Mouse (Mus musculus) hindbrain, embryonic 16.5 days (tissue): ENCODE results near the gene Kmt2b. TPM values are rescaled to one million over a fixed set of nuclear protein-coding genes. Genes with fewer than 3 reads are reported as not detected.

Experiments used
- ATAC-seq: fragments of 200-750 bp; cut with Nextera tagmentation; 2 replicates; pipeline ENCODE4 v1.8.0; 2017; ENCODE audit warnings: moderate TSS enrichment, moderate library complexity
- H3K27ac ChIP-seq: fragments of 300-500 bp; sonication (generic); 2 replicates; pipeline ENCODE4 v1.5.1; 2014; ENCODE audit warnings: low read depth, mild to moderate bottlenecking, control low read depth, low read length, moderate library complexity
- H3K27me3 ChIP-seq: fragments of 300-500 bp; sonication (generic); replicated peaks from 2 replicates; pipeline ENCODE4 v1.6.1; 2014; ENCODE audit warnings: low read length; ENCODE audit not compliant: control insufficient read depth, insufficient read depth
- H3K36me3 ChIP-seq: fragments of 300-500 bp; sonication (generic); 2 replicates; pipeline ENCODE4 v1.6.1; 2014; ENCODE audit warnings: mild to moderate bottlenecking, low read length, moderate library complexity, mixed read lengths; ENCODE audit not compliant: control insufficient read depth, insufficient read depth
- H3K4me1 ChIP-seq: fragments of 300-500 bp; sonication (generic); 2 replicates; pipeline ENCODE4 v1.6.1; 2014; ENCODE audit warnings: low read depth, low read length; ENCODE audit not compliant: control insufficient read depth, insufficient read depth
- H3K4me2 ChIP-seq: fragments of 300-500 bp; sonication (generic); 2 replicates; pipeline ENCODE4 v1.6.1; 2014; ENCODE audit warnings: mild to moderate bottlenecking, low read length, control low read depth, moderate library complexity
- H3K4me3 ChIP-seq: fragments of 300-500 bp; sonication (generic); 2 replicates; pipeline ENCODE4 v1.5.1; 2014; ENCODE audit warnings: mild to moderate bottlenecking, low read length, control low read depth, moderate library complexity
- H3K9ac ChIP-seq: fragments of 300-500 bp; sonication (generic); 2 replicates; pipeline ENCODE4 v1.6.1; 2014; ENCODE audit warnings: low read depth, mild to moderate bottlenecking, control low read depth, low read length, moderate library complexity
- H3K9me3 ChIP-seq: fragments of 300-500 bp; sonication (generic); 2 replicates; pipeline ENCODE4 v1.6.1; 2014; ENCODE audit warnings: mild to moderate bottlenecking, low read length, moderate library complexity; ENCODE audit not compliant: control insufficient read depth
- WGBS: fragments of 180-500 bp; shearing (Covaris S2); extraction: QIAGEN DNeasy Blood & Tissue Kit; methylation state at CpG from one replicate; pipeline ENCODE4 v1.1.7; 2014; 5-methylcytosine and 5-hydroxymethylcytosine counted together
- polyA plus RNA-seq: library from polyadenylated mRNA; unstranded; fragments of >200 nt; fragmentation: Nextera tagmentation; extraction: Ambion mirVana; gene quantifications from 2 replicates; pipeline ENCODE4 v1.2.1, GENCODE M21; 2015

The Kmt2b gene
- polyA plus RNA-seq, 1 experiment from 2014 or later, result 8.1 TPM

GRCm38 (mm10) chr7:30563117-30563905 lies 25.2 kb downstream of the Kmt2b start, which contains the start of the genes U2af1l4, Gm49396 and Psenen:
TSS of gene U2af1l4 (plus strand) at chr7:30563301.
TSS of gene Gm49396 (plus strand) at chr7:30563344.
TSS of gene Psenen (minus strand) at chr7:30563627.
- no peaks in the 10 kb centered on the region for H3K27me3 ChIP-seq
- ATAC-seq, result peak; percentile 84
- WGBS, result under 1% methylated on average over 45 of the region's 45 CpGs
- H3K9me3 ChIP-seq, result no peaks in the 10 kb centered on the region
- H3K4me3 ChIP-seq, result peak within 1 kb of the TSS; percentile 82
- peaks cover 13% of the 10 kb centered on the region for H3K36me3 ChIP-seq
- peak within 1 kb of the TSS; percentile 83 for H3K9ac ChIP-seq
- H3K27ac ChIP-seq, result peak within 1 kb of the TSS; percentile 93
- H3K4me2 ChIP-seq, result peak within 1 kb of the TSS; percentile 89
- peaks cover 22% of the 10 kb centered on the region for H3K4me1 ChIP-seq

GRCm38 (mm10) chr7:30562526-30563116 lies 25.9 kb downstream of the Kmt2b start:
- peaks cover 9% of the 10 kb centered on the region for H3K36me3 ChIP-seq
- H3K4me3 ChIP-seq, result peak overlapping the region; percentile 82
- WGBS, result 1% methylated on average over 27 of the region's 27 CpGs
- peak overlapping the region; percentile 69 for H3K9ac ChIP-seq
- H3K27me3 ChIP-seq, result no peaks in the 10 kb centered on the region
- H3K4me2 ChIP-seq, result peak overlapping the region; percentile 89
- peak overlapping the region; percentile 71 for H3K27ac ChIP-seq
- H3K4me1 ChIP-seq, result peaks cover 25% of the 10 kb centered on the region
- no peak for ATAC-seq
- H3K9me3 ChIP-seq, result no peaks in the 10 kb centered on the region

- peaks cover 19% of the 10 kb centered on the region for H3K36me3 ChIP-seq
- H3K4me3 ChIP-seq, result no peak overlapping the region
- ATAC-seq, result no peak
- H3K9me3 ChIP-seq, result no peaks in the 10 kb centered on the region
- H3K4me2 ChIP-seq, result no peak overlapping the region; the same call in 1 of the 2 replicates
- no peak overlapping the region for H3K9ac ChIP-seq
- H3K27me3 ChIP-seq, result no peaks in the 10 kb centered on the region
- peaks cover 25% of the 10 kb centered on the region for H3K4me1 ChIP-seq
- H3K27ac ChIP-seq, result no peak overlapping the region
- 48% methylated on average over 2 of the region's 2 CpGs for WGBS
These were observed 28.2 kb downstream of the Kmt2b start for GRCm38 (mm10) chr7:30560296-30560695.

GRCm38 (mm10) chr7:30559443-30559954 lies 29.0 kb downstream of the Kmt2b start, which contains the start of gene Lin37:
TSS of gene Lin37 (minus strand) at chr7:30559838.
- peak within 1 kb of the TSS; percentile 74 for H3K9ac ChIP-seq
- peak within 1 kb of the TSS; percentile 99 for H3K4me2 ChIP-seq
- WGBS, result under 1% methylated on average over 20 of the region's 20 CpGs
- ATAC-seq, result peak; percentile 90
- H3K36me3 ChIP-seq, result peaks cover 23% of the 10 kb centered on the region
- peak within 1 kb of the TSS; percentile 62 for H3K4me3 ChIP-seq
- no peaks in the 10 kb centered on the region for H3K9me3 ChIP-seq
- no peaks in the 10 kb centered on the region for H3K27me3 ChIP-seq
- peak within 1 kb of the TSS; percentile 64 for H3K27ac ChIP-seq
- peaks cover 25% of the 10 kb centered on the region for H3K4me1 ChIP-seq

- Histone ChIP-seq H3K27ac (peak overlapping the region; percentile 64), H3K36me3 (peaks cover 23% of the 10 kb centered on the region), H3K4me3 (peak overlapping the region; percentile 62), H3K9me3 (no peaks in the 10 kb centered on the region), H3K9ac (peak overlapping the region; percentile 74), H3K4me1 (peaks cover 20% of the 10 kb centered on the region), H3K27me3 (no peaks in the 10 kb centered on the region), H3K4me2 (peak overlapping the region; percentile 99)
- peak; percentile 0; the same call in 1 of the 2 replicates for ATAC-seq
- 16% methylated on average over 12 of the region's 12 CpGs for WGBS
These were observed 29.7 kb downstream of the Kmt2b start for GRCm38 (mm10) chr7:30558656-30559442.

DNA sequence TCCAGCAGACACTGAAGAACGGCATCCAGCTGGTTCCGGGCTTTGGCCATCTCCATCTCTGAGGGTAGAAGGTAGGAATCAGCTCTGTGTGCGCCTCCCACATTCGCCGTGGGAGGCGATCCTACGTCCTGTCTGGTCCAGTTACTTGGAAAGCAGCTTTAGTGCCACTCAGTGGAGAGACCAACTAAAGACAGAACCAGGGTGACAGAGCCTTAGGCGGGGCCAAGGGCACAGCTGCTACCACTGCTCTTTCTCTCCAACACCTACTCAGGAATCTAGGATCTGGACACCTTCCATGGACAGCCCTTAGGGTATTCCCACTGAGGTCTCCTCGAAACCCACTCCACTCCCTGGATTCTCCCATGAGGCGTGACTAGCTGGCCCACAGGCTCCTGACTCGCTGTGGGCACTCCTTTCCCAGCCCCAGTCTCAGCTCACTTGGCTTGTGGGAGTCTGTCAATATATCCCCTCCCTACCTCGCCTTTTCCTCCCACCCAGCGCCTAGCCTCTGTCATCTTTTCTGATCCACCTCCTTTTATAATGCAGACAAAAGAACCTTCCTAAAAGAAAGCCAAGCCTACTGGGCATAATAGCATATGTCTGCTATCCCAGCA lies 30.5 kb downstream of the Kmt2b start:
- H3K4me3 ChIP-seq, result no peak overlapping the region; the same call in 1 of the 2 replicates
- 89% methylated on average over 13 of the region's 13 CpGs for WGBS
- no peaks in the 10 kb centered on the region for H3K9me3 ChIP-seq
- peaks cover 26% of the 10 kb centered on the region for H3K4me1 ChIP-seq
- H3K27me3 ChIP-seq, result no peaks in the 10 kb centered on the region
- H3K27ac ChIP-seq, result no peak overlapping the region
- H3K36me3 ChIP-seq, result peaks cover 23% of the 10 kb centered on the region
- no peak overlapping the region for H3K9ac ChIP-seq
- peak overlapping the region; percentile 99 for H3K4me2 ChIP-seq
- ATAC-seq, result no peak

- Histone ChIP-seq H3K4me3 (no peak overlapping the region), H3K36me3 (peaks cover 23% of the 10 kb centered on the region), H3K9ac (no peak overlapping the region), H3K4me2 (no peak overlapping the region), H3K27ac (no peak overlapping the region), H3K27me3 (no peaks in the 10 kb centered on the region), H3K4me1 (peaks cover 31% of the 10 kb centered on the region), H3K9me3 (no peaks in the 10 kb centered on the region)
- ATAC-seq, result no peak
- WGBS, result 94% methylated on average over 18 of the region's 18 CpGs
These were observed 31.5 kb downstream of the Kmt2b start for GRCm38 (mm10) chr7:30556894-30557536.
